Mouse (Mus musculus) heart, adult 8-10 months (tissue): ENCODE measurements around the gene Plod1. TPM values are rescaled to one million over a fixed set of nuclear protein-coding genes. Genes with fewer than 3 reads are reported as not detected.
"Not testable (repeated sequence)": the region's sequence is repeated elsewhere in the genome, so short reads cannot be mapped to it uniquely, and the experiment has no call there.

Source experiments
- DNase-seq: peaks from one replicate; pipeline ENCODE4 v3.0.0; 2022; ENCODE audit warnings: low spot score
- total RNA-seq, 4 experiments: library from RNA; stranded (reverse); gene quantifications; 2 replicates each; pipeline ENCODE4 v1.2.4; 2022

Gene Plod1
- total RNA-seq, 4 experiments from 2014 or later = 52.7 to 66.9 (median 61.3) TPM

GRCm38 (mm10) chr4:147896411-147896810 is 40.2 kb downstream of the Plod1 start:
- DNase-seq = no peak

- no peak for DNase-seq
Measured at GRCm38 (mm10) chr4:147895815-147896330, 40.7 kb downstream of the Plod1 start.

GRCm38 (mm10) chr4:147890341-147890740 is 46.2 kb downstream of the Plod1 start:
- DNase-seq = no peak

GRCm38 (mm10) chr4:147888237-147888636 is 48.3 kb downstream of the Plod1 start:
- no peak for DNase-seq

- no peak for DNase-seq
Measured at GRCm38 (mm10) chr4:147887277-147887676, 49.3 kb downstream of the Plod1 start.

GRCm38 (mm10) chr4:147886158-147886557 is 50.4 kb downstream of the Plod1 start:
- DNase-seq = no peak

- no peak for DNase-seq
Measured at GRCm38 (mm10) chr4:147884138-147884537, 52.4 kb downstream of the Plod1 start.

- DNase-seq = no peak
Measured at GRCm38 (mm10) chr4:147883041-147883440, 53.5 kb downstream of the Plod1 start.

- DNase-seq = no peak
Measured at GRCm38 (mm10) chr4:147881792-147882191, 54.8 kb downstream of the Plod1 start.

- DNase-seq = no peak
Measured at GRCm38 (mm10) chr4:147879865-147880264, 56.7 kb downstream of the Plod1 start.

GRCm38 (mm10) chr4:147879456-147879855 is 57.1 kb downstream of the Plod1 start:
- DNase-seq = no peak

- DNase-seq = no peak
Measured at GRCm38 (mm10) chr4:147878537-147878936, 58.0 kb downstream of the Plod1 start.

GRCm38 (mm10) chr4:147875852-147876575 is 60.6 kb downstream of the Plod1 start:
- DNase-seq = no peak

GRCm38 (mm10) chr4:147869238-147869637 is 67.3 kb downstream of the Plod1 start:
- DNase-seq = no peak

- peak; percentile 99 for DNase-seq
Measured at GRCm38 (mm10) chr4:147868450-147869031, 68.0 kb downstream of the Plod1 start, which contains the start of the genes Miip and Fv1. Gene Miip (minus strand): TSS chr4:147868816. Gene Fv1 (plus strand): TSS chr4:147868979.

GRCm38 (mm10) chr4:147867563-147868449 is 68.8 kb downstream of the Plod1 start:
- no peak for DNase-seq

GRCm38 (mm10) chr4:147866793-147867192 is 69.8 kb downstream of the Plod1 start:
- not testable (repeated sequence) for DNase-seq

- DNase-seq = no peak
Measured at GRCm38 (mm10) chr4:147866056-147866455, 70.5 kb downstream of the Plod1 start.

GRCm38 (mm10) chr4:147865651-147866050 is 70.9 kb downstream of the Plod1 start:
- DNase-seq = no peak

GRCm38 (mm10) chr4:147862051-147862450 is 74.5 kb downstream of the Plod1 start:
- no peak for DNase-seq
